Mouse (Mus musculus) heart, embryonic 15.5 days (tissue): ENCODE measurements at regions not wholly inside any gene's neighbourhood (a gene's known extent, or its start where the extent isn't known, plus 50 kb on each side); places are given as distances from the start of the nearest gene placed in this dataset.

Experiments
- ATAC-seq: fragments of 200-750 bp; cut with Nextera tagmentation; replicated peaks from 2 replicates; pipeline ENCODE4 v1.8.0; 2017; ENCODE audit warnings: low read depth, moderate TSS enrichment; ENCODE audit not compliant: insufficient number of reproducible peaks, insufficient read depth, low FRiP score
- H3K27ac ChIP-seq: fragments of 300-500 bp; sonication (generic); 2 replicates; pipeline ENCODE4 v1.5.1; 2015; ENCODE audit warnings: mild to moderate bottlenecking, inconsistent platforms
- H3K27me3 ChIP-seq: fragments of 300-500 bp; sonication (generic); 2 replicates; pipeline ENCODE4 v1.6.1; 2015; ENCODE audit warnings: inconsistent platforms
- H3K36me3 ChIP-seq: fragments of 300-500 bp; sonication (generic); 2 replicates; pipeline ENCODE4 v1.6.1; 2015; ENCODE audit warnings: mild to moderate bottlenecking, inconsistent platforms
- H3K4me1 ChIP-seq: fragments of 300-500 bp; sonication (generic); replicated peaks from 2 replicates; pipeline ENCODE4 v1.6.1; 2015; ENCODE audit warnings: inconsistent platforms
- H3K4me2 ChIP-seq: fragments of 300-500 bp; sonication (generic); 2 replicates; pipeline ENCODE4 v1.6.1; 2015; ENCODE audit warnings: inconsistent platforms, mild to moderate bottlenecking, moderate library complexity
- H3K4me3 ChIP-seq: fragments of 300-500 bp; sonication (generic); 2 replicates; pipeline ENCODE4 v1.5.1; 2015; ENCODE audit warnings: mild to moderate bottlenecking, inconsistent platforms
- H3K9ac ChIP-seq: fragments of 300-500 bp; sonication (generic); 2 replicates; pipeline ENCODE4 v1.6.1; 2015; ENCODE audit warnings: mild to moderate bottlenecking, inconsistent platforms
- H3K9me3 ChIP-seq: fragments of 300-500 bp; sonication (generic); replicated peaks from 2 replicates; pipeline ENCODE4 v1.6.1; 2016; ENCODE audit warnings: inconsistent platforms
- WGBS: fragments of 180-500 bp; shearing (Covaris S2); methylation state at CpG from one replicate; pipeline ENCODE4 v1.1.7; 2015; ENCODE audit warnings: mixed read lengths; 5-methylcytosine and 5-hydroxymethylcytosine counted together

GRCm38 (mm10) chr2:45369914-45370614 lies 252.9 kb upstream of the Zeb2 start:
- H3K4me2 ChIP-seq = no peak overlapping the region
- no peaks in the 10 kb centered on the region for H3K4me1 ChIP-seq
- no peak for ATAC-seq
- no peaks in the 10 kb centered on the region for H3K27me3 ChIP-seq
- 76% methylated on average over 5 of the region's 5 CpGs for WGBS
- H3K9me3 ChIP-seq = no peaks in the 10 kb centered on the region
- no peak overlapping the region for H3K27ac ChIP-seq
- no peak overlapping the region for H3K9ac ChIP-seq
- no peaks in the 10 kb centered on the region for H3K36me3 ChIP-seq
- H3K4me3 ChIP-seq = no peak overlapping the region

- Histone ChIP-seq H3K4me1 (no peaks in the 10 kb centered on the region), H3K36me3 (no peaks in the 10 kb centered on the region), H3K27ac (no peak overlapping the region), H3K9me3 (no peaks in the 10 kb centered on the region), H3K9ac (no peak overlapping the region), H3K27me3 (no peaks in the 10 kb centered on the region), H3K4me3 (no peak overlapping the region), H3K4me2 (no peak overlapping the region)
- WGBS = 75% methylated on average over 4 of the region's 4 CpGs
- no peak for ATAC-seq
Observed at GRCm38 (mm10) chr2:45369432-45369831, 252.2 kb upstream of the Zeb2 start.

- H3K4me1 ChIP-seq = no peaks in the 10 kb centered on the region
- H3K4me2 ChIP-seq = no peak overlapping the region
- H3K4me3 ChIP-seq = no peak overlapping the region
- H3K27ac ChIP-seq = no peak overlapping the region
- 66% methylated on average over 10 of the region's 10 CpGs for WGBS
- no peak for ATAC-seq
- no peaks in the 10 kb centered on the region for H3K9me3 ChIP-seq
- no peaks in the 10 kb centered on the region for H3K36me3 ChIP-seq
- no peaks in the 10 kb centered on the region for H3K27me3 ChIP-seq
- H3K9ac ChIP-seq = no peak overlapping the region
Observed at GRCm38 (mm10) chr2:45367436-45368193, 250.4 kb upstream of the Zeb2 start.

DNA sequence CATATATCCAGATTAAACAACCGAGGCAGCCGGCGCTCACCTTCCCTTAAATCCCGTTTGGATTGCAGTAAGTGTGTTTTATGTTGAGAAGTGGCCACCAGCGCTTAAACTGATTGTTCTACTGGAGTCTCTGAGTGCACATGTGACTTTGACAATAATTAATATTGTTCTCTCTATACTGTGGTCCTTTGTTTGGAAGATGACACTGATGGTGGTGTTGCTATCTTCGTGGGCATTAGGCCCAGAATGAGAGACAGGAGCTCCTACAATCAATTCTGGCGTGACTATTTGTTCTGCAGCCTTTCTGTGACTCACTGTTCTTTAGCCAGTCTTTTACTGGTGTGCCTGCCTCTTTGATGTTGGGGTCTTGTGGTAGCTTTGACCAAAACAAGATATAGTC lies 240.1 kb upstream of the Zeb2 start:
- 78% methylated on average over 7 of the region's 7 CpGs for WGBS
- Histone ChIP-seq H3K4me1 (peaks cover 4% of the 10 kb centered on the region), H3K36me3 (no peaks in the 10 kb centered on the region)

GRCm38 (mm10) chr2:45356558-45357170 lies 239.5 kb upstream of the Zeb2 start:
- no peak overlapping the region for H3K4me3 ChIP-seq
- H3K9ac ChIP-seq = no peak overlapping the region
- H3K27me3 ChIP-seq = no peaks in the 10 kb centered on the region
- no peak overlapping the region for H3K4me2 ChIP-seq
- H3K36me3 ChIP-seq = no peaks in the 10 kb centered on the region
- ATAC-seq = no peak
- H3K27ac ChIP-seq = no peak overlapping the region
- 64% methylated on average over 8 of the region's 8 CpGs for WGBS
- no peaks in the 10 kb centered on the region for H3K9me3 ChIP-seq
- H3K4me1 ChIP-seq = peaks cover 4% of the 10 kb centered on the region; the same call in 1 of the 2 replicates

More for the DNA sequence above, 240.1 kb upstream of the Zeb2 start:
- Histone ChIP-seq H3K9ac (no peak overlapping the region), H3K27ac (no peak overlapping the region), H3K4me3 (no peak overlapping the region), H3K4me2 (no peak overlapping the region), H3K9me3 (no peaks in the 10 kb centered on the region), H3K27me3 (no peaks in the 10 kb centered on the region)
- ATAC-seq = no peak

- no peaks in the 10 kb centered on the region for H3K9me3 ChIP-seq
- peaks cover 4% of the 10 kb centered on the region; the same call in 1 of the 2 replicates for H3K4me1 ChIP-seq
- no peak overlapping the region for H3K4me3 ChIP-seq
- no peaks in the 10 kb centered on the region for H3K27me3 ChIP-seq
- H3K4me2 ChIP-seq = no peak overlapping the region
- no peak for ATAC-seq
- H3K27ac ChIP-seq = no peak overlapping the region
- no peaks in the 10 kb centered on the region for H3K36me3 ChIP-seq
- 93% methylated on average over 12 of the region's 12 CpGs for WGBS
- H3K9ac ChIP-seq = no peak overlapping the region
Observed at GRCm38 (mm10) chr2:45356021-45356420, 238.8 kb upstream of the Zeb2 start.

- H3K9ac ChIP-seq = no peak overlapping the region
- no peaks in the 10 kb centered on the region for H3K27me3 ChIP-seq
- WGBS = 48% methylated on average over 1 of the region's 1 CpGs
- no peak overlapping the region for H3K4me3 ChIP-seq
- no peak overlapping the region for H3K4me2 ChIP-seq
- H3K36me3 ChIP-seq = no peaks in the 10 kb centered on the region
- no peak overlapping the region for H3K27ac ChIP-seq
- peaks cover 2% of the 10 kb centered on the region; the same call in 1 of the 2 replicates for H3K4me1 ChIP-seq
- H3K9me3 ChIP-seq = no peaks in the 10 kb centered on the region
- ATAC-seq = no peak
Observed at GRCm38 (mm10) chr2:45351529-45352133, 234.4 kb upstream of the Zeb2 start.

DNA sequence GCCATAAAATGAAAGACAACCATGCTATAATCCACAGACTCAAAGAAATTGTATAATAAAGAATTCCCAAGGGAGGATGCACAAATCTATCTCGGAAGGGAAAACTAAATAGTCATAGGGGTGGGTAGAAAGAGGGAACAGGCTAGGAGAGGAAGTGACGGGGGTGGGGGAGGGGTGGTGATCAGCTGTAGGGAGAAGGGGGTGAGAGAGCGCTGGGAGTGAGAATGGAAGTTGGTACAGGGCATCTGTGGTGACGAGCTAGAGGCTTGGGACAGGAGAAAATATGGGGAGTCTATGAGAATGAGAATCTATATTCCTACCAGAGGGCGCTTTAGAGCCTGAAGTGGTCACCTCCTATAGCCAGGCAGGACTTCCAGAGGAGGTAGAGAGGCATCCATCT lies 229.2 kb upstream of the Zeb2 start:
- H3K4me1 ChIP-seq = no peaks in the 10 kb centered on the region
- H3K27me3 ChIP-seq = no peaks in the 10 kb centered on the region
- H3K4me3 ChIP-seq = no peak overlapping the region
- H3K27ac ChIP-seq = no peak overlapping the region
- ATAC-seq = no peak
- H3K36me3 ChIP-seq = no peaks in the 10 kb centered on the region
- no peak overlapping the region for H3K9ac ChIP-seq
- H3K4me2 ChIP-seq = no peak overlapping the region
- 74% methylated on average over 5 of the region's 5 CpGs for WGBS
- H3K9me3 ChIP-seq = no peaks in the 10 kb centered on the region

GRCm38 (mm10) chr2:45339866-45340265 lies 222.7 kb upstream of the Zeb2 start:
- H3K9me3 ChIP-seq = no peaks in the 10 kb centered on the region
- no peak for ATAC-seq
- H3K36me3 ChIP-seq = no peaks in the 10 kb centered on the region
- no peak overlapping the region for H3K4me3 ChIP-seq
- H3K27ac ChIP-seq = no peak overlapping the region
- H3K4me1 ChIP-seq = no peaks in the 10 kb centered on the region
- no peak overlapping the region for H3K9ac ChIP-seq
- H3K4me2 ChIP-seq = no peak overlapping the region
- WGBS = 60% methylated on average over 1 of the region's 1 CpGs
- H3K27me3 ChIP-seq = no peaks in the 10 kb centered on the region

DNA sequence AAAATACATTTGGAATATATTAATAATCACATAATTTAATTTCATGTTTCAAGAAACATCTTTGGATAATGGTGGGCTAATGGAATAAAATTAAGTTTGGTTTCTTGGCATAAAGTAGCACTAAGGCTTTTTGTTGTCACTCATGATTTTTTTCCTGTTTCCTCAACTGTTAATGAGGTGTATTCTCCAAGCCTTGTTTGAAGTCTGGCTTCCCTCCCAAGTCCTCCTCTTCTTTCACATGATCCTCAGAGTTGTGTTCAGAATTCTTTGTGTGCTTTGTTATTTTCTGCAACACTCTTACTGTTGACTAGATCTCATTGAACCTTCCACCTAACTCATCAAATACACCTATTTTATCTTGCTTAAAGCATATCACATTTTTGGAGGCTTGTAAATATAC lies 221.6 kb upstream of the Zeb2 start:
- Histone ChIP-seq H3K4me2 (no peak overlapping the region), H3K4me1 (no peaks in the 10 kb centered on the region), H3K36me3 (no peaks in the 10 kb centered on the region), H3K9me3 (no peaks in the 10 kb centered on the region), H3K4me3 (no peak overlapping the region), H3K9ac (no peak overlapping the region), H3K27me3 (no peaks in the 10 kb centered on the region), H3K27ac (no peak overlapping the region)
- no peak for ATAC-seq

DNA sequence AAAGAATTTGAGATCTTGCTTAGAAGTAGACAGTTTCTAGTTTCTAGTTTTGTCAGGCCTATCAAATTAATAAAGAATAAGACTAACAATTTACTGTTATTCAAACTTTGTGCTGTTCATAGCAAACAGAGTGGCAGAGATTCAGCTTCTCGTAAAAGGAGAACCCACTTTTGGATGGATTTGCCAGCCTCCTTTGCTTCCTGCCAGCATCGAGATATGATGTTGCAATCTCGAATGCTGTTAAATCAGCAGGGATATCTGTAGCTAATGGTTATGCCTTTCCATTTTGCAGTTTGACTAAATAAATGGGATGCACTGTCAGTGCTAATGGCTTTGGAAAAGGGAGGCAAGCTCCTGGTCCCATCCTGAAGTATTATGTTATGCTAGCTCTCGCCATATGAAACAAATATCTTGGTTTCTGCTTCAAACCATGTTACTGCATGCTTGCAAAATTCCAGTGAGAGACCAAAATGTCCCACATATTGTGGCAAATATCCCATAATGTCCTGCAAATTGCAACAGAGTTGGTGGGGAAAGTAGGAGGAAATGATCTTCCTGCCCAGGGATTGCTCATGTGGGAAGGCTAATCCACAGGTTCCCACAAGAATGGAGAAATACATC lies 199.9 kb upstream of the Zeb2 start:
- ATAC-seq = no peak
- H3K9ac ChIP-seq = no peak overlapping the region
- no peaks in the 10 kb centered on the region for H3K9me3 ChIP-seq
- H3K4me3 ChIP-seq = no peak overlapping the region
- WGBS = 75% methylated on average over 4 of the region's 4 CpGs
- no peak overlapping the region for H3K4me2 ChIP-seq
- H3K27ac ChIP-seq = no peak overlapping the region
- H3K4me1 ChIP-seq = no peaks in the 10 kb centered on the region
- no peaks in the 10 kb centered on the region for H3K27me3 ChIP-seq
- no peaks in the 10 kb centered on the region for H3K36me3 ChIP-seq
